Mouse (Mus musculus) kidney, postnatal 4 days (tissue): ENCODE measurements at regions not wholly inside any gene's neighbourhood (a gene's known extent, or its start where the extent isn't known, plus 50 kb on each side); places are given as distances from the start of the nearest gene placed in this dataset.

Source experiments
- DNase-seq, 2 experiments: peaks; one replicate each; pipeline ENCODE4 v3.0.0; 2021; ENCODE audit warnings: mixed read lengths in 2 of 2

DNA sequence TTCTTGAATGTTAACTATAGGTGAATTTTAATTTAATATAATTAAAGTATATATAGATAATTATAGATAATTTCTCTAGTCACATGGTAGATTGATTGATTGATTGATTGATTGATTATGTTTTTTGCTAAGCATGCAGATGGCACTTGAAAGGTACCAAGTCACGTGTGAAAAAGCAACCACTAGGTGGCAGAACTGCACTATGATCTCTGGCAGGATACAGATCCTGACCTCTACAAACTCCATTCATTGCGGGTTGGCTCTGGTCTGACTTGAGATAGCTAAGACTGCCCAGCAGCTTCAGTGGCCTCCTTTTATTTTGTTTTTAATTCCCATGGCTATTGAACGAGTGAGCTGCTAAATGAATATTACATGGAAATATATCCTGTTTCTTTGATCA is 229.7 kb upstream of the Grm3 start:
- peak; percentile 20 to 24 for DNase-seq

DNA sequence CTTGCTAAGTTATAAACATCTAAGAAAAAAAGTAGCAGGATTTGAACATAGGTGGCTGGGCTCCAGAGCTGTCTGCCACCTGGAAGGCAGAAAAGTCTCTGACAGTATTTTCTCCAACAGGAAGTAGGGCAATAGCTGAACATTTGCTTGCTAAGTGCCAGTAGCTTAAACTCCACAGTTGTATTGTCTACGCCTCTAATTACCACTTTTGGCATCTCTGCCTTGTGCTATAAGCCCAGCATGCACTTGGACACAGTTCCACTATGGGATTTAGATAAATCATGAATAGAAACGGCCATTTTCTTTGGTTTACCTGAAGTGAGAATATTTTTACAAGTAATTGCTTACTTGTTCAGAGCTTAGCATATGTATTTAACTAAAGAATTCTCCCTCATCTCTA is 213.8 kb upstream of the Grm3 start:
- no peak for DNase-seq

DNA sequence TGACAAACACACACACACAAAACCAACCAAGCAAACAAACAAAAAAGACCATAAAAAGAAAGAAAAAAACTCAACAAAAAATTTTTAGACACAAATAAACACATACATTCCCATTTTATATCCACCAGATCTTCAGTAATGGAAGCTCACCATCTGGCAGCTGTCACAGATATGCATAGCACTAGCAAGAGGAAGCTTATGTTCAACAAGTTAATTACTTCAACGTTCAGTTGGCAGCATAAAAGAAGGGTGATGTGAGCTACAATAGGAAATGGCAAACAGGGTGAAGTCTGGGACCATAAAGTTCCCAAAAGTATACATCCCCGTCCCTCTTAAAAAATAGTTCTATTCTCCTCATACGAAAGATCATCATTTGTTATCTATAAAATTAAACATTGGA is 188.0 kb upstream of the Grm3 start:
- DNase-seq, result no peak

DNA sequence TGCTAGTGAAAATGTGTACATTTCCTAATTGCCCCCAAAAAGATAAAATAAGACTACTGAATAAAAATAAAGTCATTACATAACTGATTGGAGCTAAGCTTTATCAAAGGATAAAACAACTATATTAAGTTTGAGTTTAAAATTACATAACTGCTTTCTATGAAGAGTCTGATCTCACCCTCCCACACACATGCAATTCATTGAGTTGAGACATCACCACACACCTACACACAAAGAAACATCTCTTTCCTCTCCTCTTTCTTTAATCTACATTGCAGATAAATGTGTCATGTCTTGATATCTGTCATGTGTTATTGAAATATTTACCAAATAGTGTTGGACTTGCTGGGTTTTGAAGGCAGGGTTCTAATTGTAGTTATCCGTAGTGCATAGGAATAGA is 186.8 kb upstream of the Grm3 start:
- no peak for DNase-seq

DNA sequence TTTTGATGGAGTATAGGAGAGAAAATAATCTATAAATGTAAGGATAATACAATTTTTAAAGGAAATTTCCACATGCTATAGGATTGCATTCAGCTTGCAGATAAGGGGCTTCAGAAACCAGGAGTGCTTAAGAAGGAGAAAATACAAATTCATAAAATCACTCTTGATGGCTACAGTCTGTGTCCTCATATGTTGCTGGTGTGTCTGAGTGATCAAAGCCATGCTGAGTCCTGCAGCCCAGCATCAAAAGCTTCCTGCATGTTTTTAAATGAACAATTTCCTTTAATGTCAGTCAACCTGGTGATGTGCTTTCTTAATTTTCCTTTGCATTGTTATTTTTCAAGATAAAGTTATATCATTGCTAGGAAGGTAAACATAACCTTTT is 186.1 kb upstream of the Grm3 start:
- no peak for DNase-seq

DNA sequence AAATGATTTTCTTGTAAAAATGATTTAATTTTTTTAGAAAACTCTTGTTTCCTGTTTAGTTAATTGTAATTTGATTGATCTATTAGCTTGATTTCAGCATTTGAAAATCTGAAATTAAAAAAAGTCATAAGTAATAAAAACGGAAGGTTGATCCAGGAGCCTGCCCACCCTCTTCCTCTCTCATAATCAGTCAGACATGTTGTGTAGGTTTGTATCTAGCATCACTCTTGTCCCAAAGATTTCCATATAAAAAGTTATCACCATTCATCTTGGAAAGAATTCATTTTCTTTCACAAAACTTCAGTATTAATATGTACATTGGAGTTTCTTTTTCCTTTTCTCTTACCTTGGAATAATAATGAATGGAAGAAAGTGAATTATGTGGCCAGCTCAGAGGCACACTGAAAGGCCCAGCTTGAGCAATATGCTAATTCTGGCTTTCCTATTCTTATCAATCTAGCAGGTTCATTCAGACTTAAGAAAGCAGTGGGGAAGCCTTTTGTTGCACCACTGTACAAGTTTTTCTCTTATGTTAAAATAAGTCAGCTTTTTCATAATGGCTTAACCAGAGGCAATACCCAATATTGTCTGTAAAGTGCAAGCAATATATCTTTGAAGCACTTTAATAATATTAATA is 185.6 kb upstream of the Grm3 start:
- DNase-seq, result no peak

DNA sequence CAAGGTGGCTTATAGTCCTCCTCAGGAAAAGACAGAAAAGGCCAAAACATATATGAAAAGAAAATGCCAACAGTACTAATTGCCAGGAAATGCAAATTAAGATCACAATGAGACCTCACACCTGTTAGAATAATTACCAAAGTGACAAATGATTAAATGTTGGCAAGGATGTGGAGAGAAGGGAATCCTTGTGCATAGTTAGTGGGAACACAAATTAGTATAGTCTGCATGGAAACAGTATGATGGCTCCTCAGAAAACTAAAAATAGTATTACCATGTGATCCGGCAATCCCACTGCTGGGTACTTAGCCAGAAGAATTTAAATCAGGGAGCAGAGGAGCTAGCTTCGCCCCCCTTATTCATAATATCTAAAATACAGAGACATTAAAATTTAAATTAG is 170.3 kb upstream of the Grm3 start:
- DNase-seq, result no peak

DNA sequence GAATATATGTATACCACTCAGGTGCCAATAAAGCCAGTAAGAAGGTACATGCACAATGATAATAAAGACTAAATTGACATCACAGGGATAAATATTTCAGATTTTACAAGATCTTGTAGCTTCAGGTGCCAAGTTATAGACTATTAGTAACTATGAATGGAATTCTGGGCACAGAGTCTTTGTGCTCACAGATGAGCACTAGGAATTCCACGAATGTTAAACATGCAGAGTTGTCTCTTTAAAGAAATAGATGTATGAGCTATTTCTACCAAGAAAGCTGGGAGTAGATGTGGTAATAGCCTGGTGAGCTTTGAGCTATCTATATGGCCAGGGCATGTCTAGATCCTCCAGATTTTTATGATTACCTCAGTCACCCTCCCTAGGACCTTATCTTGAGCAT is 153.1 kb upstream of the Grm3 start:
- DNase-seq, result no peak

DNA sequence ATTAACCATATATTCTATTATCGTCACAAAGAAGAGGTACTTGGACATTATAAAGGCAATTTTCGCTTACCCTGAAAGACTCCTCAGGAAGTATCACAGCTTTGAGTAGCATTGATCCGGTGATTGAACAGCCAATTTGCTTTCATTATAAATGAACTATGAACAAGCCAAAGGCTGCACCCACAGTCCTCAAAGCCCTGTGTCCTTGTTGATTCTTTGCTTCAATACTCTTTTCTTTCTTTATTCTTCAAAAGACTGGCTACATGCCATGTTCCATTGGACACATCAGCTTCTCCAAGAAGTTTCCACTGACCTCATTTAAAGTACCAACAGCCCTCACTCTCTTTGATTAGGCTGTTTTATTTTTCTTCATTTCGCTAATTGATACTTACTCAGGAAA is 144.1 kb upstream of the Grm3 start:
- DNase-seq, result no peak

DNA sequence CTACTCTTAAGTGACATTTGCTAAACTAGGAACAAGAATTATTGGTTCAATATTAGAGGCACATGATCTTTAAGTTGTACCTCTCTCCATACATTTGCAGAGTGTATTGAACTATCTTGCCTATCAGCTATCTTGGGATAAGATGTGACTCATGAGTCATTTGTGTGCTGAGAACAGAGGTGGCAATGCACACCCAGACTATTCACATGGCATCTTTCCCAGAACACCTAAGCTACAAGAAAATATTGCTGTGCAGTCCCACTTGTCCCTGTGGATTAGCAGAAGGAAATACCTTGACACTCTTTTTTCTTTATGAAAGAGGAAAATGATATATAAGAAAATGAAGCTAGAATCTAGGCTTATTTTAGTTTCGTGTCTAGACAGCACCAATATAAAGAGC is 104.8 kb upstream of the Grm3 start:
- DNase-seq, result no peak

DNA sequence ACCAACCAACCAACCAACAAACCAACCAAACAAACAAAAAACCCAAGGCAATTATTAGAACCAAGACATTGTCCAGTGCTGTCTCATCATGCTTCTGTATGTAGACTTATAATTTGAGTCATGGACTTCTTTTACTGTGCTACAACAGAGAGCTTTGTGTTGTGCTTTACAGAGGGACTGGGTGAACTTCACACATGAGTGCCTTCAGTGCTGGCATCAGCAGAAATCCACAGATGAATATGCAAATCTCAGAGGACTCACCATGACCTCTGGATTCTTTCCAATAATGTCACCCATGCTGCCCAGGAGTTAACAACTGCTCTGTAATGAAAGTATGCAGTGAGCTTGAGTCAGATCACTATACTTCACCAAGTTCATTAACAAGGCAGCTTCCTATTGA is 76.7 kb upstream of the Grm3 start:
- peak in 1 of 2 experiments; percentile 6 for DNase-seq

DNA sequence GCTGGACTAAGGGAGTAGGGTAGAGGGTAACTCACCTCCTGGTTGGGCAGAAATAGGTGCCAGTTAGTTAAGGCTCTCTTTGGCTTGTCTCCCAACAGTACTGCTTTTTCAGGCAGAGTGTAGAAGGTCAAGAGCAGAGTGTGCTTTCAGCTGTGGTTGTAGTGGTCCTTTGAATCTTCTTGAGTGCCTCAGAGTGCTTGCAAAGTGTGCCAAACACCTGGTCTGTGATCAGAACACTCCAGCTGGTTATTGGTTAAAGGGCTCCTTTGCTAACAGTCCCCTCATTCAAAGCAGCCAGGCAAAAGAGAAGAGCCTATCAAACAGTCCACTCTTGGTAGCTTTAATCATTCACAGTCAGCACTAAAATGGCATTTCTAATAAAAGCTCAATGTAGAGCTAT is 56.1 kb upstream of the Grm3 start:
- no peak for DNase-seq
